Mouse (Mus musculus): Measurements from ENCODE around the gene Rps15a. TPM values are rescaled to one million over a fixed set of nuclear protein-coding genes. Genes with fewer than 3 reads are reported as not detected.

The Rps15a gene
- total RNA-seq, 1 experiment from 2014 or later: 696 TPM

Other genes starting within 250 kb of the Rps15a start
- gene Arl6ip1, start 13.5 kb upstream of the Rps15a start, total RNA-seq (2017): 189 and 223 TPM in 2 replicates
- gene Smg1, start 127.5 kb upstream of the Rps15a start, total RNA-seq (2017): 62.4 and 87.4 TPM in 2 replicates

All from hematopoietic stem cell, adult 5-6 weeks (primary cell).